Mouse (Mus musculus) fat pad, adult 2 months (tissue): ENCODE data around the gene Kcnj14.

Experiments used
- DNase-seq: peaks from one replicate; pipeline ENCODE4 v3.0.0-alpha.2; 2011; ENCODE audit warnings: low read depth, low spot score; ENCODE audit errors: extremely low read depth

The Kcnj14 gene

DNA sequence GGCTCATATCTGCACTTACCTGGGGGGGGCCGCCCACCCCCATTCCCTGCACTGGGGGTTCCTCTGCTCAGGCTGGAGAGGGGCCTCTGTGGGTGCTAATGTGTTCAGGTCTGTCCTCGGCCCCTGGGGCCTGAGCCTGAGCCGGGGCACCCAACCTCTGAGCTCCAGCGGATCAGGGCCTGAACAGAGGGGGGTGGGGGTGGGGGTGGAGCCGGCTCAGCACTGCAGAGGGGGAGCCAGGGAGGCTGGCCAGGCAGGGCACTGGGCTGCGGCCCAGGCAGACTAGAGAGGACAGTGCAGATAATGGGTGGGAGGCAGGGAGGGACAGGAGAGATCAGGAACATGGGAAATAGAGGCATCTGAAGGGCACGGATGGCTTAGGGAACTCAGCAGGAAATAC lies at the start of gene Kcnj14:
Kcnj14 (minus strand) TSS at position 185 of the 400 bp plus-strand sequence.
- no peak for DNase-seq

DNA sequence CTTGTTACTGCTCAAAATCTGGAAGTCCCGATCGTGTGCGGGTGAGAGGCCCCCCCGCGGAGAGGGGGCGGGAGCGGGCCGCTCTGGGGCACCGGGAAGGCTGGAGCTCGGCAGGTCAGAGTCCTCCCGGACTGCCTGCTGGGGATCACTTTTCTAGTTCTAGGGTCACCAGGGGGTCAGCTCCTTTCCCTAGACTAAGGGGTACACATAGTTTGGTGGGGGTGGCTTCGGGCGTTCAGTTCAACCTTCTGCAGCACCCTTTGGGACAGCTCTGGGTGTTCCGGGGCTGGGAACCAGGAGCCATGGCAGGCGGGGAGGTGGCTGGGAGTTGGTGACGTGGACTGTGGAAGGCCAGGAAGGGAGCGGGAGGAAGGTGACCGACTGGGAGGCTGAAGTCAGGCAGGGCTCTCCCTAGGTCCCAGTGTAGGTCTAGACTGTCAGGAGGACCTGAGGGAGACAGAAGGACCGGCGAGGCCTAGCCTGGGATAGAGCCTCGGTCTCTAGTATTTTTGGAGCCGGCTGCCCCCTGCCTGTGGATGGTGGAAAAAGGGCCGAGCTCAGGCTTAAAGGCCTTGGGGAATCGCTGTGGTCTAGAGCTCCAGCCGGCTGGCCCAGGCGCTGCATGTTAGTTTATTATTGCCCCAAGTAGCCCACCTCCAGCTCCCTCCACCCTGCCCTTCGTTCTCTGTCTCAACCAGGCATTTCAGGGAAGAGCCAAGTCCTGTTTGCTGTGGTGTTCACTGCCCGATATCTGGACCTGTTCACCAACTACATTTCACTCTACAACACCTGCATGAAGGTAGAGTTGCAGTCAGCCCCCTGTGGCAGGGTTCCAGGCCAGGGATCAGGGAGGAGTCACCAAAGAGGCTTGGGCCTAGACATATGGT lies 48.7 kb upstream of the Kcnj14 start:
- DNase-seq = no peak

DNA sequence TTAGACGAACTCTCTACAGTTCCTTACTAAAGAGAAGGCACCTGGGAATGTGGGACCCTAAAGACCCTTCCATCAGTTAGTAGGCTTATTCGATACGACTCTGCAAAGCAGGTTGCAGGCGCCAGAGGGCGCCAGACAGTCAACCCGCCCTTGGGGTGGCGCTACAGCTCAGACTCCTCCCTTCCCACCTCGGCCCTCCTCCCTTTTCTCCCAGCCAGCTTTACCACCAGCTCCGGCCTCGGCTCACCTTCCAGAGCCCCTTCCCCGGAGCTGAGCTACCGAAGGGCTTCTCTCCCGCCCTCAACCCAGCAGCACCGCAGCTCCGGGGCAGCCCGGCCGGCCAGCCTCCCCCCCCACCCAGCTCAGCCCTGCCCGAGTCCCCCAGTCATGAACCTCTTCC lies 48.0 kb upstream of the Kcnj14 start, which contains the start of gene Kdelr1:
Kdelr1 (plus strand) TSS at position 149 of the 400 bp plus-strand sequence.
- no peak for DNase-seq

DNA sequence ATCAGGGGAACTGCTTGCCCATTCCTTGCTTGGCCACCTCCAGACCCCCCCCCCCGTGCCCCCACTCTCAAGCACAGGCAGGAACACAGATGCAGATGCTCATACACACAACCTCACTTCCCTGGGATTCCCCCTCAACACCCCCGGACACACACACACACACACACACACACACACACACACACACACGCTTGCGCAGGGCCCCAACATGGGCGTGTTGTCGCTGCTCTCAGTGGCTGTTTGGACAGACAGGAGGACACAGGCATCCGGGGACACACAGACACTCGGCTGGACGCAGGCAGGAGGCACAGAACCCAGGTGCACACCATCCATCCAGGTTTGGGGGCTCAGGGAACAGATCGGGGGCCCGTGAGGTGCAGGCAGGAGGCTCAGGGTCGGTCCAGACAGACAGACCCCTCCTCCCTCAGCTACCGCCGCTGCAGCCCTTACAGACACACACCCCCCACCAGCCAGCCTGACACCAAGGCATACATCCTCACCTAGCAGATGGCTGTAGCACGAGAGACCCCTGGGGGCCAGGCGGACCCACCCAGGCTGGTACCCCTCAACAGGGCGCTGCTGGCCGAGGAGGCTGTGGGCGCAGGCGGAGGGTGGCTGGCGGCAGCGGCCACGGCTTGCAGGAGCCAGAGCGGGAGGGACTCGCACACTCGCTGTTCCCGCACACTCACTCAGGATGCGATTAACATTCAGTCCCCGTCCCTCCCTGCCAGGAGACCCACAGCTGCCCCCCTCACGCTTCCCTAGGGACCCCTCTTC lies 45.9 kb upstream of the Kcnj14 start:
- DNase-seq = no peak

DNA sequence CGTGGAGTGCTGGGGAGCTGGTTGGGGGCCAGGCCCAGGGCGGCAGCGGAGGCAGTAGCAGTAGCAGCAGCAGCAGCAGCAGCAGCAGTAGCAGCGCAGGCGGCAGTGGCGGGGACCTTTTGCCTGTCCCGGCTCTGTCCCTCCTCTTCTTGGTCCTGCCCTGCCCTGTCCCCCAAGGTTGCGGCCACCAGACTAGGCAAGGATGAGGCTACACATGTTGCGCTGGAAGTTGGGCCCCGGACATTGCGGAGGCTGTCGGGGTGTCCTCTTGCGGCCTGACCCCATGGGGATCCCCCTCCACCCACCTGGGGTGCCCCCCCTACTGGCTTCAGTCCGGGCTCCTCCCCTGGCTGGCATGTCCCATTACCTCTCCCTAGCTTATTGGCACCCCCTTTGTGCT lies 45.2 kb upstream of the Kcnj14 start:
- no peak for DNase-seq

DNA sequence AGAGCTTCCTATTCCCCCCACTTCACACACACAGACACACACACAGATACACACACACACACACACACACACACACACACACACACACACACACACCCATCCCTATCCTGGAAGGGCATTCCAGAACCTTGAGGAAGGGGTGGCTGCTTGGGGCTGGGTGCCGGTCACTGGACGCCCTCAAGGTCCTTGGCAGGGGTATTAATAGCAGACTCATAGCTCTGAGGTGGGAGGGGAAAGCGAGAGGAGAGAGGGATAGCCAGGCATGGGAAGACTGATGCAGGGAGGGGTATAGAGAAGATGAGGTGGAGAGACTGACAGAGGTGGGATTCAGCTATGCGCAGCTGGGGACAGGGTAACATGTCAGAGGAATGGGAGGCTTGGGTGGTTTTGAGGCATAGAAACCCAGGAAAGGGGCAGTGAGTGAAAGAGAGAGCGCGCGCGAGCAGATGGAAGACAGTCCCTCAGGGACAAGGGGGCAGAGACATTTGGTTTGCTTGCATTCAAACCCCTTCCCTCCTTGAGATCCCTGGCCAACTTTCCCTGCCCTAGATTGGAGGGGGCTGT lies 44.6 kb upstream of the Kcnj14 start:
- no peak for DNase-seq

DNA sequence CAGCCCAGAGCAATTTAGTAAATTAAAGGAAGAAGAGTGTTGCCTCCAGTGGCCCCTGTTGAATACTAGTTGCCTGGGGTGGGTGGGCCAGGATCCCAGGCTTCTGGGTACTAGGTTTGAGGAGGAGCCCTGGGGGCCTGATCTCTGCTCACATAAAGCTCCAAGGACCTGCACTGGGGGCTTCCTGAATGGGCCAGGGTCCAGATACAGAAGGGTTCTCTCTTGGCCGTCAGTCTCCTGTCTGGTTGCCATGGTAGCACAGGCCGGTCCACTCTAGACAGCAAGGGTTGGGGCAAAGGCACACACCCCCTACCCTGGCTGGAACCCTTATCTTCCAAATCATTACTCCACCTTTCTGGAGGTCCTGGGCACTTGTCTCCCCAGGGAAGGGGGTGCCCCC lies 43.3 kb upstream of the Kcnj14 start:
- no peak for DNase-seq

DNA sequence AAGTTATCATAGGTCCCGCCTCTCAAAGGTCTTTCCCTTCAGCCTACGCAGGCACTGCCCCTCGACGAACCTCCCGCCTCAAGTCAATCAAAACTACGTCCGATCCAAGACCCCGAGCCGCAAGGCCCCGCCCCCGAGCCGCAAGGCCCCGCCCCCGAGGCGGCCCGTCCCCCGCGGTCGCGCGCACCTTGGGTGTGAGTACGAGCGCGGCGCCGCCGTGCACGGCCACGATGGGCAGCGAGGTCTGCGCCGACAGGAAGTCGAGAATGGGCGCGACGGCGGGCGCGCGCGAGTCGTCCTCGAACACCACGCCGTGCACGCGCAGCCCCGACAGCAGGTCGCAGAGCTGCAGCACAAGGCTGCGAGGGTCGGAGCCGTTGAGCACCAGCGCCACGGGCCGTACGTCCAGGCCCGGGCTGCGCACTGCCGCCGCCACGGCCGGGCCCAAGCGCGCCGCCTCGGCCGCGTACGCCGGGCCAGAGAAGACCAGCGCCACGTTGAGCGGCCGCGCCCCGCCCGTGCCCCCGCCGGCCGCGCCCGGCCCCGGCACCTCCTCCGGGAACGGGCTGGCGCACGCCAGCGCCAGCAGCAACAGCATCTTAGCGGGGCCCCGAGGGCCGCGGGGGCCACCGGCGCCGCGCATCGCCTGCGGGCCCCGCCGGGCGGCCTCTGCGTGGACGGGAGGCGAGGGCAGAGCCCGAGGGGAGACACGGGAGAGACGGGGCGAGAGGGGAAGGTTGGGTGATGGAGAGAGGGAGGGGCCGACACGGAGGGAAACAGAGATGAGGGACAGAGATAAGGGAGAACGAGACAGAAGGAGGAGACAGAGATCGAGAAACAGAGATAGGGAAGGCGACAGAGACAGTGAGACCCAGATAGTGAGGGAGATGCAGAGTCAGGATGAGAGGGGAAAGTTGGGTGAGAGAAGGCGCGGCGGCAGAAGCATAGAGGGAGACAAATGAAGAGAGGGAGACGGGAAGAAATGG lies 41.6 kb upstream of the Kcnj14 start:
- DNase-seq = no peak

DNA sequence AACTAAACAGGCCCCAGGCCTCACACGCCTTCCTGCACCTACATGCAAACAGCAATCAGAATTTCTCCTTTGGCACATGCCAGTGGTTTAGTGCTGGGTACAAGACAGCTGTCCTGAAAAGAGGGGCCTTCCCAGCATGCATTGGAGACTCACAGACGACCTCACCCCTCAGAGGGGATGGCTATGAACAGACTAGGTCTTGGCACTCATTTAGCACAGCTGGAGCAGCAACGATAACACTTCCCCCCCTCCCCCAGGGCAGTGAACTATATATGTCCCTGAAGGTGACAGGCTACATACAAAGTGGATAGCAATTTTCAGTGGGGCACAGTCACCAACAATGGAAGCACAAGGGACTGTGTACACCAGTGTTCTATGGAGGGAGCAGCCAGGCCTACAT lies 39.9 kb upstream of the Kcnj14 start:
- no peak for DNase-seq

DNA sequence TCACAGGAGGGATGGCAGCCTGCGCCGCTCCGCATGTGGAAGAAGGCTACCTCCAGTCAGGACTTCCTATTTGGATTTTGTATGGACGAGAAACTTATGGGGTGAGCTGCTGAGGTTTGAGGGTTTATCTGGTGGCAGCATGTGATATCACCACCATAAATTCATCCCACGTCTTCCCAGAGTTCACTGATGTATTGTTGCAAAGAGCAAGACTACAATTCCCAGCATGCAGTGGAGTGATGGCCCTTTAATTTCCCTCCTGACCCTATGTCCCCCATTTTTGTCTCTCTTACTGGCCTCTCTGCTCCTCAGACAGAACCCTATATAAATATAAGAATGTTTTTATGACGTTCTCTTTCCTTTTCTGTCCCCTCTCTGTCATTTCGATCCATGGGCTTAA lies 38.2 kb upstream of the Kcnj14 start:
- DNase-seq = no peak

DNA sequence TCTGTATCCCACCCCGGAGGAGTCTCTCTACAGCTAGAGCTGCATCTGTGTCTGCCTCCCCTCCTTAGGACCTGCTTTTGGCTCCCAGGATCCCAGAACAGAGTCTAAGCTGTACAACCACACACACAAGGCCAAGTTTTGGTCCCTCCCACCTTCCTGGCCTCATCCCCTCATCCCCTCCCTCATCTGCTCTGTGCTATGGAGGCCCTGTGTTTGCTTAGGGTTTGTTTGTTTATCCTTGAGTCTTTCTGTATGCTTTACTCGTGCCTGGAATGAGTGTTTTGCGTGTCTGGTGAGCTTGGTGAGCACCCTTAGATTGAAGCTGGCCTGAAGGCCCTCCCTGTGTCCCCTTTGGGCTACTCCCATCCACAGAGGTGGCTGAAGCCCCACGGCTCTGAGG lies 34.4 kb upstream of the Kcnj14 start:
- DNase-seq = no peak

DNA sequence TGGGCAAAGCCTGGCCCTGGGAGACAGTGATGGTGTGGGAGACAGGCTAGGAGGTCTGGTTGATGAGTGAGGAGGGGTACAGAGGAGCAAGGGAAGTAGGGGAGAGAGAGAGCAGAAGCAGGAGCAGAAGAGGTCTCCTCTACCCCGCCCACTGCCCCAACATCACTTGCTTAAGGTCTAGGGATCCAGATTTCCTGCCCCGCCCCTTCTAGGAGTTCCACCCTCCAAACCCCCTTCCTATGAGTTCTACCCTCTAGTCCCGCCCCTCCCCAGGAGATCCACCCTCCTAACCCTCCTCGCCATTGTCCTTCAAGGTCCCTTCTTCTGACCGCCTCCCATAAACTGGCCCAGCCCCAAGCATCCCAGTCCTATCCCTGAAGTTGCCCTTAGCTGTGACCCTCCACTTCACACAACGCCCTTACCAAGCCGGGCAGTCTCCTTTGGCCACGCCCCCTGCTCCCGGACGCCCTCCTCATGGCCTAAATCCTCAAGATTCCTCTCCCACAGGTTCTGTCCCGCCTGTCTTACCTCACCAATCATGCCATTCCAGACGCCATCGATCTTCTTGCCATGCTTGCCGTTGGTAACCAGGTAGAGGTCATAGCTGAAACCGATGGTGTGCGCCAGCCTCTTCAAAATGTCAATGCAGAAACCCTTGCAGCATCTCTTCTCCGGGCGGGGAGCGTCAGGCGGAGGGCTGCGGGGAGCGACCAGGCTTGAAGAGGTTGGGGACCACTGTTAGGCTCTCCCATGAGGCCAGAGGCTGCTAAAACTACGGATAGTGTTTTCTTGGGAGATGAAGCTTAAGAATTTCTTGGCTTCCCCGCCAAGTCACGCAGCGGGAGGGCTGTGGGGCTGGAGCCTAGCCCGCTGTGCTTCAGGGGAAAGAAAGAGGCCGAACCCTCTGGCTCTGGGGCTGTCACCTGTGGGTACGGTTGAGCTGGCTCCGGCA lies 32.6 kb upstream of the Kcnj14 start:
- DNase-seq = no peak

DNA sequence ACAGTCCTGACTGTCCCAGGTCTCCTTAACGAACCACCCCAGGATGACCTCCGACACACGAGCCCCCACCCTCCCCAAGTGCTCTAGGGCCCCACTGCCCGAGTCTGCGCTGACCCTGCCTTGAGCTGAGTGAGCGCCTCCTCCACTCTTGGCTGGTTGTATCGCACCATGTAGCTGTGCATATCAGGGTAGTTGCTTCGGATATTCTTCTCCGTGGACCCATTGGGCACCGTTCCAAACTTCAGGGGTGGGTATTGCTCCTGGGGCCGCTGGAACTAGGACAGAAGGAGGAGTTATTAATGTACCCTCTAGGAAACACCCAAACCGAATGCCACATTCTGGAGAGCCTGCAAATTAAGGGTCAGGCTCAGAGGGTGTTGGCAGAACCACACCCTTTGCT lies 28.5 kb upstream of the Kcnj14 start:
- DNase-seq = no peak

DNA sequence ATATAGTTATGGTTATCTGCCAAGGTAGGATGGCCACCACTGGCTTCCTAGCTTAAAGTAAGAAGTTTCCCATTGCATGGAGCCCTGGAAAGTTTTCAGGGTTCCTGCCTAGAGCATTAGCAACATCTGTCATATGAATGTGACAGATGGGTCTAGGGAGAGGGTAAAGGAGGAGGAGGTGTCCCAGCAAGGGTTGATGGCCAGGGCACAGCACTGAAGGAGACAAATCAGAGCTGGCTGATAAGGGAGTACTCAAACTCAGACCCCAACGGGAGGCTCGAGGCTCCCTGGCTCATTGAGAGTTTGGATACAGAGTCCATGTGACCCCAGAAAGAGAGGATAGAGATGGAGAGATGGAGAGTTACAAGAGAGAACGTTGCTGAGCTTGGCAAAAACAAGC lies 26.1 kb upstream of the Kcnj14 start:
- DNase-seq = no peak

DNA sequence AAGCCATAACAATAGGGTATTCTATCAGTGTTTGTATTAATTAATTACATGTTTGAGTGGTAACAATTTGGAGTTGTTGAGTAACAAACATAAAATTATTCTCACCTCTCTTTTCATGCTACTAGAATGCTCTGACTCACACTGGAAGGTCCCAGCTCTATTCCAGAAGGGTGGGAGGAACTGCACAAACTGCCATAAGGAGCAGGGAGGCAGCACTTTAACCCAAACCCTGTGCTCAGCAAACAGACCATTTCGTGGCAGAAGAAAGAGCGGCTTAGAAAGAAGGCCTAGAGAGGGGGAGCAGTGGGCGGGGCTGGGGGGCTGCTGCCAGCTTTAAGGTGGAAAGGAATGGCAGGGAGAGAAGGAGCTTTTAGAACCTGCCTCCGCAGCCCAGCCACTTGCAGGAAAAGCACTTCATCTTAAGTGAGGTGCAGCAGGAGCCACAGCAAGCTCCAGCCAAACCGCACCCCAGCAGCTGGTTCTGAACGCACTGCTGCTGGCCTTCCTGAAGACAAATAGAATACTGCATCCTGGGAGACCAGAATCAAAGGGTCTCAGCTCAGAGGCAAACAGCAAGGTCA lies 24.0 kb upstream of the Kcnj14 start:
- DNase-seq = no peak

DNA sequence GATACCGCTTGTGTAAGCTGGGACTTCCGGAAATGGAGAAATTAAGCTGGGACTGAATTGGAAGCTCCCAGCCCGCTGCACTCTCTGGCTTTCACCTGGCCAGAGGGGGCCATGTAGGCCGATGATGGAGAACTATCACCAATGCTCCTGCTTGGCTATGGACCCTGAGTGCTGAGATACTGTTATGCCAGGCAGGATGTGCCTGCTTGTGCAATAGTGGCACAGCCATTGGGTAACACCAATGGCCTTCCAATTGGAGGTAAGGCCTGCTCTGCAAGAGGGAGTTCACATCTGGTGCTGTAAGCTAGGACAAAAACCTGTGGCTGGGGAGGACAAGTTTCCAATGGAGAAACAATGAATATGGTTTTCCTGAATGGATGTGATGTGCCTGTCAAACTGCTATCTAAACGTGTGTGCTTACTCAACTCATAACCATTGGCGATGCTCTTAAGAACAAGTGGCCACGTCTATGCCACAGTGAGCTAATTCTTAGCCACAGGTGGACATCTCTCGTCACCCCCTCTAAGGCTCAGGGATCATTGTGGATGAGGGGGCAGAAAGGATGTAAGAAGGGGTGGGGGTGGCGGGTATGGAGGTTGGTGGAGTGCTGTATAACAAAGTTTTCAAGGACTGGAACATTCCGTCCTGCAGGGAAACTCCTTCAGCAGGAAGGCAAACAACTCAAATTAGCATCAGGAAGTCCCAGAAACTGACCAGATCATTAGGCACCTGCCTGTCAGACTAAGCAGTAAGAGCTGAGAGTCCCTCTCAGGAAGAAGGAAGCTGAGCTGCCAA lies 18.6 kb upstream of the Kcnj14 start:
- no peak for DNase-seq

DNA sequence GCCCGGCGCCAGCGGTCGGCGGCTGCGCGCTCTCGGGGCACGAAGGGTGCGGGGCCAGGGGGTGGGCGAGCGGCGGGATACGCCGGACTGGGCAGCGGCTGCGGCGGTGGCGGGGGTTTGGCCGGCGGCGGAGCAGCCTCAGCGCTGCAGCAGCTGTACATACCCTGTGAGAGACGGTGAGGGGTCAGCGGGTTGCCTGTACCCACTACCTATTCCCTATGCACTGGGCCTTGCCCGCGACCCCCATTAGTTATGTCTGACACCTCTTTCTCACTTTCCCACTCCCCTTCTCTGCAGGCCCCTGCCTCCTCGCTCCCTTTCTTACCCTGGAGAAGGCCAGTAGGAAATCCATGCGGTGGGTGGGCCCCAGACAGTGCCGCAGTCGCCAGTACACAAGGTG lies 9.3 kb upstream of the Kcnj14 start:
- DNase-seq = no peak

DNA sequence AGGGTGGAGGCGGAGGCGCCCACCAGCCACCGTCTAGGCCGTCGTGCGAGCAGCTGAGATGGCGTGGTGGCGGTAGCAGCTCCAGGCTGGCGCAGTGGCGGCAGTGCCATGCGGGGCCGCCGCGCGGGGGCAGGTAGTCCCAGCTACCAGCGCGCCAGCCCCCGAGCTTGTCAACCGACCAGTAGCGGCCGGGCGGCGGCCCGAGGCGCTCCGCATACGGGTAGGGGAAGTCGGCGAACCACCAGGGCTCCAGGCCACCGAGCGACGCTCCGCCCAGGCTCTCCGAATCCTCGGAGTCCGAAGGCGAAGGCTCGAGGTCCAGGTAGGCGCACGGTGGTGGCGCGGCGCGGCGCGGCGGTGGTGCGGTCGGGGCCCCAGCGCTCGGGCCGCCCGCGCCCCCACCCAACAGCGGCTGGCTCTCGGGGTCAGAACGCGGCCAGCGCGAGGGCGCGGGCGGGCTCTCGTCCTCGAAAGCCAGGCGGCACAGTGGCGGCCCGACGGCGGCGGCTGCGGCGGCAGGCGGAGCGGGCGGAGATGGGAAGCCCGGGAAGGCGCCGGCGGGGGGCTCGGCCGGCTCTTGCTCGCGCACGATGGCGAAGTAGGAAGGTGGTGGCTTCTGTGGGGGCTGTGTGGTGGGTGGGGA lies 8.7 kb upstream of the Kcnj14 start:
- DNase-seq = no peak
